Mouse (Mus musculus) CD4-positive, CD25-positive, alpha-beta regulatory T cell, adult 9 weeks (primary cell): ENCODE results near the gene Arpc4. TPM values are rescaled to one million over a fixed set of nuclear protein-coding genes. Genes with fewer than 3 reads are reported as not detected.

ENCODE experiments used
- polyA plus RNA-seq: library from polyadenylated mRNA; unstranded; fragments of 100-300 nt; shearing (Covaris generic); gene quantifications from one replicate; pipeline ENCODE4 v1.2.1, GENCODE M21; 2017

Arpc4 gene
- 593 TPM for polyA plus RNA-seq

GRCm38 (mm10) chr6:113377496-113378385, at the start of gene Arpc4, which contains the start of gene Tada3:
Arpc4 (plus strand) TSS chr6:113378115.
Tada3 (minus strand) TSS chr6:113377883.

GRCm38 (mm10) chr6:113343177-113344092, 34.5 kb upstream of the Arpc4 start, which contains the start of gene Camk1:
Camk1 (minus strand) TSS chr6:113343984.

GRCm38 (mm10) chr6:113388960-113389359, 11.0 kb downstream of the Arpc4 start, which contains the start of gene Ttll3:
Ttll3 (plus strand) TSS chr6:113389260.

GRCm38 (mm10) chr6:113419199-113419587, 41.3 kb downstream of the Arpc4 start, which contains the start of gene Rpusd3:
Rpusd3 (minus strand) TSS chr6:113419340.

GRCm38 (mm10) chr6:113435664-113436205, 57.8 kb downstream of the Arpc4 start, which contains the start of gene Cidec:
Cidec (minus strand) TSS chr6:113435760.

Other genes with a start within 250 kb of the Arpc4 start
- 0.21 TPM for gene Lhfpl4, start 182.7 kb upstream of the Arpc4 start, polyA plus RNA-seq
- gene Mtmr14, start 140.3 kb upstream of the Arpc4 start, polyA plus RNA-seq = 19.5 TPM
- gene Cpne9, start 95.8 kb upstream of the Arpc4 start, polyA plus RNA-seq = not detected
- 37.0 TPM for gene Brpf1, start 71.0 kb upstream of the Arpc4 start, polyA plus RNA-seq
- gene Ogg1, start 51.1 kb upstream of the Arpc4 start, polyA plus RNA-seq = 14.3 TPM
- gene Camk1, start 34.1 kb upstream of the Arpc4 start, polyA plus RNA-seq = 2.7 TPM
- 66.9 TPM for gene Tada3, start 232 bp upstream of the Arpc4 start, polyA plus RNA-seq
- 16.9 TPM for gene Ttll3, start 11.1 kb downstream of the Arpc4 start, polyA plus RNA-seq
- 19.9 TPM for gene Rpusd3, start 41.2 kb downstream of the Arpc4 start, polyA plus RNA-seq
- gene Cidec, start 57.6 kb downstream of the Arpc4 start, polyA plus RNA-seq = not detected
- 71.0 TPM for gene Jagn1, start 64.5 kb downstream of the Arpc4 start, polyA plus RNA-seq
- gene Il17re, start 80.4 kb downstream of the Arpc4 start, polyA plus RNA-seq = 0.25 TPM
- gene Il17rc, start 93.3 kb downstream of the Arpc4 start, polyA plus RNA-seq = 0.65 TPM
- gene Creld1, start 105.2 kb downstream of the Arpc4 start, polyA plus RNA-seq = 12.5 TPM
- gene Prrt3, start 123.8 kb downstream of the Arpc4 start, polyA plus RNA-seq = 0.25 TPM
- gene Emc3, start 153.5 kb downstream of the Arpc4 start, polyA plus RNA-seq = 115 TPM
- 1.9 TPM for gene Fancd2, start 153.6 kb downstream of the Arpc4 start, polyA plus RNA-seq
- not detected for gene Fancd2os, start 222.6 kb downstream of the Arpc4 start, polyA plus RNA-seq
- gene Brk1, start 226.7 kb downstream of the Arpc4 start, polyA plus RNA-seq = 290 TPM
- 23.3 TPM for gene Vhl, start 245.8 kb downstream of the Arpc4 start, polyA plus RNA-seq